23 mouse cellular contexts compared by ENCODE assay signal in genomic region chr4:111528961-111529360, GRCm38 (mm10).
DNase-seq lines count a peak whose midpoint lies in the region; ATAC-seq lines count a peak whose summit lies in the region.
"Had no signal": no experiment of that assay in that cellular context is flagged by ENCODE, and none has a peak within 500 bp of the region (broad histone marks: within the 10 kb centered on the region; RNA-seq: fewer than 3 reads in every experiment).

No protein-coding gene starts in this region.

- peaks cover 12% of the 10 kb centered on the region; the same call in 1 of the 2 replicates for H3K4me1 ChIP-seq in heart, embryonic 10.5 days
- no peaks in the 10 kb centered on the region for H3K4me1 ChIP-seq in hindbrain, embryonic 15.5 days (replicated peaks)
- no peaks in the 10 kb centered on the region for H3K4me1 ChIP-seq in hindbrain, embryonic 10.5 days (replicated peaks)
- no peaks in the 10 kb centered on the region for H3K4me1 ChIP-seq in neural tube, embryonic 15.5 days
- H3K4me1 ChIP-seq in limb, embryonic 10.5 days, result no peaks in the 10 kb centered on the region
- no peaks in the 10 kb centered on the region for H3K4me1 ChIP-seq in kidney, embryonic 15.5 days
- H3K4me1 ChIP-seq: forebrain, embryonic 10.5 days; forebrain, embryonic 12.5 days had no signal

- H3K9me3 ChIP-seq in heart, embryonic 10.5 days, result no peaks in the 10 kb centered on the region
- H3K9me3 ChIP-seq in hindbrain, embryonic 15.5 days, result no peaks in the 10 kb centered on the region
- no peaks in the 10 kb centered on the region for H3K9me3 ChIP-seq in hindbrain, embryonic 10.5 days
- no peaks in the 10 kb centered on the region for H3K9me3 ChIP-seq in neural tube, embryonic 15.5 days (replicated peaks)
- no peaks in the 10 kb centered on the region for H3K9me3 ChIP-seq in limb, embryonic 10.5 days (replicated peaks)
- no peaks in the 10 kb centered on the region for H3K9me3 ChIP-seq in kidney, embryonic 15.5 days (replicated peaks)
- H3K9me3 ChIP-seq: embryonic facial prominence, embryonic 13.5 days; embryonic facial prominence, embryonic 15.5 days; forebrain, embryonic 10.5 days; forebrain, embryonic 12.5 days had no signal

- 0 out of 2 replicates have a peak, but pooled peaks have one; percentile 15 for ATAC-seq in hindbrain, embryonic 15.5 days (ENCODE audit: low FRiP score, low read depth)
- 0 out of 2 replicates have a peak, but pooled peaks have one; percentile 32 for ATAC-seq in neural tube, embryonic 15.5 days (ENCODE audit: low FRiP score)
- ATAC-seq in kidney, embryonic 15.5 days (replicated peaks; ENCODE audit: low FRiP score), result no peak
- ATAC-seq: forebrain, embryonic 14.5 days had no signal

- no peaks in the 10 kb centered on the region for H3K27me3 ChIP-seq in heart, embryonic 10.5 days (ENCODE audit: insufficient read depth, poor library complexity, severe bottlenecking)
- H3K27me3 ChIP-seq in hindbrain, embryonic 15.5 days, result no peaks in the 10 kb centered on the region
- no peaks in the 10 kb centered on the region for H3K27me3 ChIP-seq in hindbrain, embryonic 10.5 days (ENCODE audit: insufficient read depth, poor library complexity, severe bottlenecking)
- H3K27me3 ChIP-seq in neural tube, embryonic 15.5 days (replicated peaks), result no peaks in the 10 kb centered on the region
- H3K27me3 ChIP-seq in limb, embryonic 10.5 days (ENCODE audit: low read depth, poor library complexity, severe bottlenecking), result no peaks in the 10 kb centered on the region
- H3K27me3 ChIP-seq in kidney, embryonic 15.5 days, result no peaks in the 10 kb centered on the region
- H3K27me3 ChIP-seq: embryonic facial prominence, embryonic 13.5 days; embryonic facial prominence, embryonic 15.5 days; forebrain, embryonic 12.5 days had no signal

- H3K27ac ChIP-seq in heart, embryonic 10.5 days, result peak overlapping the region; percentile 36; the same call in 1 of the 2 replicates
- H3K27ac ChIP-seq in hindbrain, embryonic 15.5 days (replicated peaks), result no peak overlapping the region
- H3K27ac ChIP-seq in hindbrain, embryonic 10.5 days, result no peak overlapping the region
- H3K27ac ChIP-seq in neural tube, embryonic 15.5 days (replicated peaks), result no peak overlapping the region
- H3K27ac ChIP-seq in limb, embryonic 10.5 days, result no peak overlapping the region
- no peak overlapping the region for H3K27ac ChIP-seq in kidney, embryonic 15.5 days
- H3K27ac ChIP-seq: embryonic facial prominence, embryonic 13.5 days; embryonic facial prominence, embryonic 15.5 days; forebrain, embryonic 10.5 days; forebrain, embryonic 12.5 days had no signal

- H3K4me2 ChIP-seq in hindbrain, embryonic 15.5 days, result no peak overlapping the region
- no peak overlapping the region for H3K4me2 ChIP-seq in neural tube, embryonic 15.5 days
- H3K4me2 ChIP-seq in kidney, embryonic 15.5 days, result no peak overlapping the region
- H3K4me2 ChIP-seq: embryonic facial prominence, embryonic 13.5 days; embryonic facial prominence, embryonic 15.5 days; forebrain, embryonic 12.5 days had no signal

- H3K4me3 ChIP-seq in heart, embryonic 10.5 days, result no peak overlapping the region
- H3K4me3 ChIP-seq in hindbrain, embryonic 15.5 days, result no peak overlapping the region
- H3K4me3 ChIP-seq in hindbrain, embryonic 10.5 days, result no peak overlapping the region
- no peak overlapping the region for H3K4me3 ChIP-seq in neural tube, embryonic 15.5 days (replicated peaks)
- H3K4me3 ChIP-seq in limb, embryonic 10.5 days, result no peak overlapping the region
- H3K4me3 ChIP-seq in kidney, embryonic 15.5 days (replicated peaks), result no peak overlapping the region
- H3K4me3 ChIP-seq: embryonic facial prominence, embryonic 13.5 days; embryonic facial prominence, embryonic 15.5 days; erythroblast, embryonic 14.5 days; forebrain, embryonic 10.5 days; forebrain, embryonic 12.5 days had no signal

- DNase-seq in heart, embryonic 10.5 days (ENCODE audit: low spot score), result peak; percentile 50
- no peak for DNase-seq in heart, adult 18-20 months
- DNase-seq in hindbrain, embryonic 10.5 days (ENCODE audit: low spot score), result no peak
- no peak for DNase-seq in neural tube, embryonic 10.5 days (ENCODE audit: extremely low spot score, low spot score)
- DNase-seq in limb, embryonic 10.5 days (ENCODE audit: low spot score), result peak; percentile 22
- DNase-seq: adrenal gland, adult 2 months; adrenal gland, postnatal 10 days; adrenal gland, postnatal 25 days; cerebellum, adult 11 months; cerebellum, adult 8-10 months; cerebellum, adult 9-11 months; cerebellum, postnatal 14 days; cerebellum, postnatal 36 days; embryo, embryonic 11 days had no signal

- H3K36me3 ChIP-seq in heart, embryonic 10.5 days, result no peaks in the 10 kb centered on the region
- no peaks in the 10 kb centered on the region for H3K36me3 ChIP-seq in hindbrain, embryonic 15.5 days
- no peaks in the 10 kb centered on the region for H3K36me3 ChIP-seq in hindbrain, embryonic 10.5 days
- no peaks in the 10 kb centered on the region for H3K36me3 ChIP-seq in neural tube, embryonic 15.5 days
- no peaks in the 10 kb centered on the region for H3K36me3 ChIP-seq in limb, embryonic 10.5 days
- H3K36me3 ChIP-seq in kidney, embryonic 15.5 days, result no peaks in the 10 kb centered on the region
- H3K36me3 ChIP-seq: embryonic facial prominence, embryonic 13.5 days; embryonic facial prominence, embryonic 15.5 days; forebrain, embryonic 10.5 days; forebrain, embryonic 12.5 days had no signal

- H3K9ac ChIP-seq in hindbrain, embryonic 15.5 days, result no peak overlapping the region
- H3K9ac ChIP-seq in neural tube, embryonic 15.5 days (replicated peaks), result no peak overlapping the region
- H3K9ac ChIP-seq in kidney, embryonic 15.5 days, result no peak overlapping the region
- H3K9ac ChIP-seq: embryonic facial prominence, embryonic 13.5 days; embryonic facial prominence, embryonic 15.5 days; forebrain, embryonic 12.5 days had no signal

- 77% methylated on average over 6 of the region's 6 CpGs for whole genome bisulfite sequencing in heart, embryonic 10.5 days
- WGBS in hindbrain, embryonic 15.5 days, result 89% methylated on average over 6 of the region's 6 CpGs
- whole genome bisulfite sequencing in hindbrain, embryonic 10.5 days, result 90% methylated on average over 6 of the region's 6 CpGs
- 92% methylated on average over 6 of the region's 6 CpGs for WGBS in neural tube, embryonic 15.5 days
- 93% methylated on average over 6 of the region's 6 CpGs for WGBS in limb, embryonic 10.5 days
- WGBS in kidney, embryonic 15.5 days, result 82% methylated on average over 6 of the region's 6 CpGs

Comparison
In these comparisons a context has a peak if more than half of its experiments do, and no peak if none do; other contexts are left out.
1. DNase-seq: peak in heart, embryonic 10.5 days (single experiment) and limb, embryonic 10.5 days (single experiment); none in heart, adult 18-20 months (0 of 2), hindbrain, embryonic 10.5 days (single experiment) and neural tube, embryonic 10.5 days (single experiment).